Mouse (Mus musculus): ENCODE results near the gene Rrp9.

GRCm38 (mm10) chr9:106436566-106436965 lies 39.2 kb upstream of the Rrp9 start:
- no peak for TF ChIP-seq CTCF (IDR thresholded peaks at IDR 0.05; ENCODE audit: extremely low read depth, insufficient read length, insufficient replicate concordance, low read depth, low read length)
- no peak for TF ChIP-seq POLR2A (IDR thresholded peaks at IDR 0.05; ENCODE audit: low read depth, low read length)

Measured in small intestine, adult 2 months (tissue).